Mouse (Mus musculus) hindbrain, embryonic 13.5 days (tissue): ENCODE results near the gene Garnl3. TPM values are rescaled to one million over a fixed set of nuclear protein-coding genes. Genes with fewer than 3 reads are reported as not detected.

ENCODE experiments used
- ATAC-seq: fragments of 200-750 bp; cut with Nextera tagmentation; 2 replicates; pipeline ENCODE4 v1.8.0; 2017; ENCODE audit warnings: moderate TSS enrichment; ENCODE audit not compliant: low FRiP score
- H3K27ac ChIP-seq: fragments of 300-500 bp; sonication (generic); 2 replicates; pipeline ENCODE4 v1.5.1; 2015; ENCODE audit warnings: inconsistent platforms, mild to moderate bottlenecking, moderate library complexity
- H3K27me3 ChIP-seq: fragments of 300-500 bp; sonication (generic); 2 replicates; pipeline ENCODE4 v1.6.1; 2015; ENCODE audit warnings: mild to moderate bottlenecking, inconsistent platforms
- H3K36me3 ChIP-seq: fragments of 300-500 bp; sonication (generic); 2 replicates; pipeline ENCODE4 v1.6.1; 2015; ENCODE audit warnings: mild to moderate bottlenecking, inconsistent platforms
- H3K4me1 ChIP-seq: fragments of 300-500 bp; sonication (generic); replicated peaks from 2 replicates; pipeline ENCODE4 v1.6.1; 2015; ENCODE audit warnings: inconsistent platforms
- H3K4me2 ChIP-seq: fragments of 300-500 bp; sonication (generic); 2 replicates; pipeline ENCODE4 v1.6.1; 2015; ENCODE audit warnings: inconsistent platforms, mild to moderate bottlenecking, moderate library complexity
- H3K4me3 ChIP-seq: fragments of 300-500 bp; sonication (generic); 2 replicates; pipeline ENCODE4 v1.5.1; 2015; ENCODE audit warnings: mild to moderate bottlenecking, inconsistent platforms
- H3K9ac ChIP-seq: fragments of 300-500 bp; sonication (generic); 2 replicates; pipeline ENCODE4 v1.6.1; 2015; ENCODE audit warnings: mild to moderate bottlenecking, inconsistent platforms
- H3K9me3 ChIP-seq: fragments of 300-500 bp; sonication (generic); 2 replicates; pipeline ENCODE4 v1.6.1; 2016; ENCODE audit warnings: inconsistent platforms
- WGBS: fragments of 180-500 bp; shearing (Covaris S2); methylation state at CpG from one replicate; pipeline ENCODE4 v1.1.7; 2015; 5-methylcytosine and 5-hydroxymethylcytosine counted together
- polyA plus RNA-seq: library from polyadenylated mRNA; unstranded; fragments of >200 nt; fragmentation: Nextera tagmentation; extraction: Ambion mirVana; gene quantifications from 2 replicates; pipeline ENCODE4 v1.2.1, GENCODE M21; 2015

The Garnl3 gene
- polyA plus RNA-seq, 1 experiment from 2014 or later: 36.6 TPM

- no peaks in the 10 kb centered on the region for H3K9me3 ChIP-seq
- H3K4me1 ChIP-seq: peaks cover 18% of the 10 kb centered on the region
- no peak overlapping the region for H3K27ac ChIP-seq
- no peak overlapping the region for H3K9ac ChIP-seq
- no peak overlapping the region for H3K4me3 ChIP-seq
- H3K27me3 ChIP-seq: no peaks in the 10 kb centered on the region
- 71% methylated on average over 3 of the region's 3 CpGs for WGBS
- H3K4me2 ChIP-seq: no peak overlapping the region
- no peaks in the 10 kb centered on the region for H3K36me3 ChIP-seq
- no peak for ATAC-seq
Measured at GRCm38 (mm10) chr2:33074188-33074587, 57.3 kb downstream of the Garnl3 start.

- no peaks in the 10 kb centered on the region for H3K36me3 ChIP-seq
- no peak overlapping the region for H3K4me2 ChIP-seq
- no peak overlapping the region for H3K4me3 ChIP-seq
- H3K27me3 ChIP-seq: no peaks in the 10 kb centered on the region
- no peak for ATAC-seq
- no peak overlapping the region for H3K9ac ChIP-seq
- peaks cover 18% of the 10 kb centered on the region for H3K4me1 ChIP-seq
- no peak overlapping the region for H3K27ac ChIP-seq
- no peaks in the 10 kb centered on the region for H3K9me3 ChIP-seq
- WGBS: 71% methylated on average over 2 of the region's 2 CpGs
Measured at GRCm38 (mm10) chr2:33072333-33072732, 59.1 kb downstream of the Garnl3 start.

GRCm38 (mm10) chr2:33065610-33066009 is 65.8 kb downstream of the Garnl3 start:
- Histone ChIP-seq H3K9ac (no peak overlapping the region), H3K27ac (no peak overlapping the region), H3K4me3 (no peak overlapping the region), H3K36me3 (no peaks in the 10 kb centered on the region), H3K27me3 (no peaks in the 10 kb centered on the region), H3K9me3 (no peaks in the 10 kb centered on the region), H3K4me1 (peaks cover 8% of the 10 kb centered on the region; the same call in 1 of the 2 replicates), H3K4me2 (no peak overlapping the region)
- ATAC-seq: no peak
- 85% methylated on average over 1 of the region's 1 CpGs for WGBS

DNA sequence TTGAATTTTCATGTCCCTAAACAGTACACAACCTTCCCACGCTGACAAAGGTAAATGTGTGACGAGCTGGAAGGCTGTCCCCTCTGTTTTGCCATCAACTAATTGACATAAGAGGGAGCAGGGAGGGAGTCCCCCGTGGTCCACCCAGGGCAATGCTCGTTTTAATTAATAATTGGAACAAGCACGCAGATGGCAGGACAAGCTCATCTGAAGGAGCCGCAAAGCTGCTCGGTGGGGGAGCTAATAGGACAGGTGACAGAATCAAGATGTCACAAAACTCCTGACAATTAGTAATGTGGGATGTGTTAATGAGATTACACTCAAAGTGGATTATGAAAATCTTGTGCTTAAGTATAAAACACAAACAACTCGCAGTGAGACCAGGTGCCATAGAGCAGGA is 68.7 kb downstream of the Garnl3 start:
- Histone ChIP-seq H3K27ac (no peak overlapping the region), H3K27me3 (no peaks in the 10 kb centered on the region), H3K4me1 (peaks cover 8% of the 10 kb centered on the region; the same call in 1 of the 2 replicates), H3K4me3 (no peak overlapping the region), H3K9me3 (no peaks in the 10 kb centered on the region), H3K36me3 (no peaks in the 10 kb centered on the region), H3K9ac (no peak overlapping the region), H3K4me2 (no peak overlapping the region)
- 45% methylated on average over 8 of the region's 8 CpGs for WGBS
- ATAC-seq: no peak

GRCm38 (mm10) chr2:33058926-33059325 is 72.5 kb downstream of the Garnl3 start:
- peaks cover 8% of the 10 kb centered on the region; the same call in 1 of the 2 replicates for H3K4me1 ChIP-seq
- no peaks in the 10 kb centered on the region for H3K9me3 ChIP-seq
- no peak overlapping the region for H3K9ac ChIP-seq
- no peak overlapping the region for H3K4me3 ChIP-seq
- no peaks in the 10 kb centered on the region for H3K36me3 ChIP-seq
- ATAC-seq: no peak
- H3K27ac ChIP-seq: no peak overlapping the region
- WGBS: 92% methylated on average over 5 of the region's 5 CpGs
- H3K27me3 ChIP-seq: no peaks in the 10 kb centered on the region
- H3K4me2 ChIP-seq: no peak overlapping the region

GRCm38 (mm10) chr2:33057514-33057913 is 73.9 kb downstream of the Garnl3 start:
- H3K4me3 ChIP-seq: no peak overlapping the region

GRCm38 (mm10) chr2:33053966-33054365 is 77.5 kb downstream of the Garnl3 start:
- no peaks in the 10 kb centered on the region for H3K27me3 ChIP-seq
- no peak for ATAC-seq
- H3K27ac ChIP-seq: no peak overlapping the region
- no peak overlapping the region for H3K4me3 ChIP-seq
- WGBS: 74% methylated on average over 10 of the region's 10 CpGs
- H3K4me2 ChIP-seq: no peak overlapping the region
- no peaks in the 10 kb centered on the region for H3K4me1 ChIP-seq
- no peaks in the 10 kb centered on the region for H3K36me3 ChIP-seq
- H3K9me3 ChIP-seq: no peaks in the 10 kb centered on the region
- H3K9ac ChIP-seq: no peak overlapping the region

More at GRCm38 (mm10) chr2:33057514-33057913, 73.9 kb downstream of the Garnl3 start:
- Histone ChIP-seq H3K9ac (no peak overlapping the region), H3K9me3 (no peaks in the 10 kb centered on the region), H3K4me1 (peaks cover 1% of the 10 kb centered on the region; the same call in 1 of the 2 replicates), H3K36me3 (no peaks in the 10 kb centered on the region), H3K27me3 (no peaks in the 10 kb centered on the region), H3K27ac (no peak overlapping the region), H3K4me2 (no peak overlapping the region)
- no peak for ATAC-seq
- 91% methylated on average over 7 of the region's 7 CpGs for whole genome bisulfite sequencing

DNA sequence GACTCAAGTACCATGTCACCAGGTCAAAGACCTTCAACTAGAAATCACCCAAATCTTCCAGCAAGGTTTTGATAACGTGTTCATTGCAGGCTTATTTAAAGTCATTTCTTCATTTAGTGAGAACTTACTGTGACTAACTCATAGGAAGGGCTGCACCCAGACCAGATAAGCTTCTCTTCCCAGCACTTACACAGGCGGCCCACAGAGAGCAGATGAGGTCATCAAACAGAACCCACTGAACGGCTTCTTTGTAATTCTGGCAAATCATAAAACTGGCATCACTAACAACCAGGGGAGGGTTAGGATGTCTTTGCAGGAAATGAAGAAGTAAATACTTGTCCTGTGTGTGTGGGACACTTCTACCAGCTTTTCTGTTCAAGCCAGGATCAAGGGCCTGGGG is 84.1 kb downstream of the Garnl3 start:
- H3K4me2 ChIP-seq: no peak overlapping the region
- ATAC-seq: no peak
- no peaks in the 10 kb centered on the region for H3K9me3 ChIP-seq
- H3K27me3 ChIP-seq: no peaks in the 10 kb centered on the region
- H3K4me1 ChIP-seq: peaks cover 9% of the 10 kb centered on the region
- peaks cover 4% of the 10 kb centered on the region; the same call in 1 of the 2 replicates for H3K36me3 ChIP-seq
- WGBS: 69% methylated on average over 3 of the region's 3 CpGs
- no peak overlapping the region for H3K9ac ChIP-seq
- H3K27ac ChIP-seq: no peak overlapping the region
- no peak overlapping the region for H3K4me3 ChIP-seq

- Histone ChIP-seq H3K36me3 (peaks cover 4% of the 10 kb centered on the region; the same call in 1 of the 2 replicates), H3K27ac (no peak overlapping the region), H3K27me3 (no peaks in the 10 kb centered on the region), H3K4me3 (no peak overlapping the region), H3K4me2 (no peak overlapping the region), H3K9ac (no peak overlapping the region), H3K9me3 (no peaks in the 10 kb centered on the region), H3K4me1 (peaks cover 9% of the 10 kb centered on the region)
- 64% methylated on average over 5 of the region's 5 CpGs for whole genome bisulfite sequencing
- no peak for ATAC-seq
Measured at GRCm38 (mm10) chr2:33046919-33047318, 84.5 kb downstream of the Garnl3 start.

DNA sequence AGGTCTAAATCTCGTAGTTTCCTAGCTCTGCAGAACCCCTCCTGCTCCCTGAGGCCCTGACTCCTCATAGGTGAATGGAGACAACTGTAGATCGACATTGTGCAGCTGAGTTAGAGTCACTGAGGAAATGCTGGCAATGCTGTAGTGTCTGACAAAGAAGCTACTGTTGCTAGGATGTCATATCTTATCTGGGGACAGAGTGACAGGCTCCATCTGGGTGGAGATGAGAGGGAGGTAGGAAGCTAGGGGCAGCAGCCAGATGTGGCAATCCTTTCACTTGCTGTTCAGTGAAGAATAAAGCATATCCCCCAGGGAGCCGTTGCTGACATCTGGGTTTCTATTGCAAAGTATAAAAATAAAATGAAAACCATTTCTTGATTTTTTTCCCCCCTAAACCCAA is 85.6 kb downstream of the Garnl3 start:
- ATAC-seq: no peak
- H3K36me3 ChIP-seq: peaks cover 4% of the 10 kb centered on the region; the same call in 1 of the 2 replicates
- H3K4me3 ChIP-seq: no peak overlapping the region
- 75% methylated on average over 3 of the region's 3 CpGs for WGBS
- H3K4me2 ChIP-seq: no peak overlapping the region
- no peaks in the 10 kb centered on the region for H3K9me3 ChIP-seq
- H3K27ac ChIP-seq: no peak overlapping the region
- H3K9ac ChIP-seq: no peak overlapping the region
- H3K27me3 ChIP-seq: no peaks in the 10 kb centered on the region
- H3K4me1 ChIP-seq: peaks cover 9% of the 10 kb centered on the region

GRCm38 (mm10) chr2:33042781-33043180 is 88.7 kb downstream of the Garnl3 start:
- Histone ChIP-seq H3K27me3 (no peaks in the 10 kb centered on the region), H3K4me2 (no peak overlapping the region), H3K9me3 (no peaks in the 10 kb centered on the region), H3K4me3 (no peak overlapping the region), H3K9ac (no peak overlapping the region), H3K4me1 (peaks cover 11% of the 10 kb centered on the region), H3K36me3 (no peaks in the 10 kb centered on the region), H3K27ac (no peak overlapping the region)
- no peak for ATAC-seq
- 74% methylated on average over 6 of the region's 6 CpGs for WGBS

DNA sequence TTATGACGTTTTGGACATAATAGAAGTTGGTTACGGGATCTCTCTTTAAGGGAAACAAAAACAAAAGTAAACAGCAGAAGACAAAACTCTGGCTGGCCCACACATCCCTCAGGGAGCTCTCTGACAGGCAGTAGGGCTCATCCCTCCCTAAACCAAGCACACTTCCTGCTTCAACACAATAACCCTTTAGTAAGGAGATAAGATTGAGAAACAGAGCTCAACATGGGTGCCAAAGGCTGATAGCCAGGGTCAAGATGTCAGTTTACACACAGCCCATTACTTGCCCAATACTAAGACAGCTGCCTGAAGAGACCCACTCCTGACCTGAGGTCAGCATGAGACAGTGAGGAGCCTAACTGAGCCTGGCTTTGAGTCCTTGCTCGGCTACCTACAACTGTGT is 89.9 kb downstream of the Garnl3 start:
- Histone ChIP-seq H3K9ac (no peak overlapping the region), H3K4me3 (no peak overlapping the region), H3K4me2 (no peak overlapping the region), H3K4me1 (peaks cover 13% of the 10 kb centered on the region), H3K27me3 (no peaks in the 10 kb centered on the region), H3K36me3 (no peaks in the 10 kb centered on the region), H3K27ac (no peak overlapping the region), H3K9me3 (no peaks in the 10 kb centered on the region)
- WGBS: 77% methylated on average over 3 of the region's 3 CpGs
- no peak for ATAC-seq

DNA sequence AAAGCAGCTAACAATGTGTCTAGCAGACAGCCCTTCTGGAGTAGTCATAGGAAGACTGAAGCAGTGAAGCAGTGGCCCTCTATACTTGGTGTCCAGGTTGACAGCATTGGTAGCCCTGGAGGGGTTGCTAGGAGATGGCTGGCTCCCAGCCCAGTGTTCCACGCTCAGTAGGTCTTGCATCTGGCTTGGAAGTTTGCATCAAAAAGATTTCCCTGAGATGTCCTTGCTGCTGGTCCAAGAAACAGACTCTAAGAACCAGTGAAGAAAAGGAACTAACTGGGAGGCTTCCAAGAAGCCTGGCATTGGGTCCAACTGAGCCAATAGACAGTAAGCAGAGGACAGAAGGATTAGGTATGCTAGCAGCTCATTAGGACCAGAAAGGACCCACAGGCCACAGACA is 94.0 kb downstream of the Garnl3 start:
- no peak for ATAC-seq
- Histone ChIP-seq H3K9ac (no peak overlapping the region), H3K4me2 (no peak overlapping the region), H3K27ac (no peak overlapping the region), H3K4me1 (peaks cover 4% of the 10 kb centered on the region; the same call in 1 of the 2 replicates), H3K27me3 (no peaks in the 10 kb centered on the region), H3K36me3 (no peaks in the 10 kb centered on the region), H3K9me3 (no peaks in the 10 kb centered on the region), H3K4me3 (no peak overlapping the region)
- whole genome bisulfite sequencing: 58% methylated on average over 1 of the region's 1 CpGs
